Mouse (Mus musculus) midbrain, embryonic 11.5 days (tissue): Measurements from ENCODE around the gene Itih5. TPM values are rescaled to one million over a fixed set of nuclear protein-coding genes. Genes with fewer than 3 reads are reported as not detected.

Experiments used
- ATAC-seq: fragments of 200-750 bp; cut with Nextera tagmentation; 2 replicates; pipeline ENCODE4 v1.8.0; 2017; ENCODE audit warnings: moderate TSS enrichment, moderate library complexity; ENCODE audit not compliant: low FRiP score
- DNase-seq: peaks from one replicate; pipeline ENCODE4 v3.0.0; 2015; ENCODE audit warnings: low spot score; ENCODE audit errors: missing footprints
- H3K27ac ChIP-seq: fragments of 300-500 bp; sonication (generic); 2 replicates; pipeline ENCODE4 v1.5.1; 2014; ENCODE audit warnings: low read depth, low read length
- H3K27me3 ChIP-seq: fragments of 300-500 bp; sonication (generic); 2 replicates; pipeline ENCODE4 v1.6.1; 2014; ENCODE audit warnings: mild to moderate bottlenecking, low read length, moderate library complexity, mixed read lengths; ENCODE audit not compliant: control insufficient read depth, insufficient read depth
- H3K36me3 ChIP-seq: fragments of 300-500 bp; sonication (generic); 2 replicates; pipeline ENCODE4 v1.6.1; 2014; ENCODE audit warnings: mild to moderate bottlenecking, low read length, moderate library complexity, mixed read lengths; ENCODE audit not compliant: control insufficient read depth, insufficient read depth
- H3K4me1 ChIP-seq: fragments of 300-500 bp; sonication (generic); 2 replicates; pipeline ENCODE4 v1.6.1; 2014; ENCODE audit warnings: low read length; ENCODE audit not compliant: control insufficient read depth, insufficient read depth
- H3K4me2 ChIP-seq: fragments of 300-500 bp; sonication (generic); 2 replicates; pipeline ENCODE4 v1.6.1; 2014; ENCODE audit warnings: mild to moderate bottlenecking, moderate library complexity
- H3K4me3 ChIP-seq: fragments of 300-500 bp; sonication (generic); 2 replicates; pipeline ENCODE4 v1.5.1; 2014; ENCODE audit warnings: low read depth, low read length
- H3K9ac ChIP-seq: fragments of 300-500 bp; sonication (generic); 2 replicates; pipeline ENCODE4 v1.6.1; 2014; ENCODE audit warnings: low read length
- H3K9me3 ChIP-seq: fragments of 300-500 bp; sonication (generic); 2 replicates; pipeline ENCODE4 v1.6.1; 2016; ENCODE audit warnings: low read length; ENCODE audit not compliant: control insufficient read depth
- WGBS: fragments of 180-500 bp; shearing (Covaris S2); extraction: QIAGEN DNeasy Blood & Tissue Kit; methylation state at CpG from one replicate; pipeline ENCODE4 v1.1.7; 2014; 5-methylcytosine and 5-hydroxymethylcytosine counted together
- polyA plus RNA-seq: library from polyadenylated mRNA; unstranded; fragments of >200 nt; fragmentation: Nextera tagmentation; extraction: Ambion mirVana; gene quantifications from 2 replicates; pipeline ENCODE4 v1.2.1, GENCODE M21; 2014

Gene Itih5
- polyA plus RNA-seq, 1 experiment from 2014 or later = 7.4 TPM

DNA sequence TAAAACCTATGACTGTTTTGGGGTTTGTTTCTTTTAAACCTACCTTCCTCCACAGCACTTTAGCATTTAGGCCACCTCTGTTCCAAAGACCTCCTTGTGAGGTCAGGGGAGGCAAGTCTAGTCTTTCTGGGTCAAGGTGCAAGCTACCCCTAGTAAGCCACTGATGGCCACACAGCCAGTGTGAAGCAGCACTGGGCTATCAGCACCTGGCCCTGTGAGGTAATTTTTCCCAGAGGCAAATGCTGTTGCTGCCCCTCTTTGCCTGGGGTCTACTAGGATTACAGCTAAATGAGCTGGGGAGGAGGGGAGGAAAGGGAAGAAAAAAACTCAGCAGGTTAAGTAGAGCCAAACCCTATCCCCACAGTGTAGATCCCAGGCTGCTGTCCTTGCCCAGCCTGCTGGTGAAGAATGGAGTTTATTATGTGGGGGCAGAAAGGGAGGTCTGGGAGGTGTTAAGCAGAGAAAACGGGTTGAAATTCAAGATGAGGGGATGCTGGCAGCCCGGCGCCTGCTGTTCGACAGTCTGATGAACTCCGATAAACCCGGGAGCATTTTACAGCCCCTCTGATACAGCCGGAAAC, 110.6 kb downstream of the Itih5 start:
- 55% methylated on average over 7 of the region's 7 CpGs for WGBS
- Histone ChIP-seq H3K27ac (no peak overlapping the region), H3K4me1 (peaks cover 4% of the 10 kb centered on the region; the same call in 1 of the 2 replicates), H3K9ac (no peak overlapping the region), H3K9me3 (no peaks in the 10 kb centered on the region), H3K27me3 (no peaks in the 10 kb centered on the region), H3K4me3 (no peak overlapping the region), H3K36me3 (no peaks in the 10 kb centered on the region), H3K4me2 (no peak overlapping the region)
- no peak for ATAC-seq
- DNase-seq = no peak

DNA sequence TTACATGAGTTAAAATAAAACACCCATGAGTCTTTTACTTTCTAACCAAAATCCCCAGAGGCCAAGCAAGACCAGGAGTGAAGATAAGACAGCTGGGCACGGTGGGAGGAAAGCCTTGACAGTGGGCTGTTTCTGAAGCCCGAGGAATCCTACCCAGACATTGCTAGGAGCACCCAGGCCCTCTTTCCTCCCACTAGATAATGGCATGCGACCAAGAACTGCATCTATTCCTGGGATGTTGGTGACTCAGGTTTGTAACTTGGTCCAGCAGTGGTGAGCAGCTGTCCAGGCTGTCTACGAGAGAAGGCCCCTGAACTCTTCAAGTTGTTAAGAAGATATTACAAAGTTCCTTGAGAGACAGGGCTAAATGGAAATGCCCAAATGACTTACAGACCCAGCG, 112.5 kb downstream of the Itih5 start:
- DNase-seq = no peak
- no peaks in the 10 kb centered on the region for H3K9me3 ChIP-seq
- no peaks in the 10 kb centered on the region for H3K27me3 ChIP-seq
- ATAC-seq = no peak
- H3K4me3 ChIP-seq = no peak overlapping the region
- H3K9ac ChIP-seq = no peak overlapping the region
- peaks cover 4% of the 10 kb centered on the region; the same call in 1 of the 2 replicates for H3K4me1 ChIP-seq
- 80% methylated on average over 5 of the region's 5 CpGs for WGBS
- H3K27ac ChIP-seq = no peak overlapping the region
- H3K36me3 ChIP-seq = no peaks in the 10 kb centered on the region
- no peak overlapping the region for H3K4me2 ChIP-seq

DNA sequence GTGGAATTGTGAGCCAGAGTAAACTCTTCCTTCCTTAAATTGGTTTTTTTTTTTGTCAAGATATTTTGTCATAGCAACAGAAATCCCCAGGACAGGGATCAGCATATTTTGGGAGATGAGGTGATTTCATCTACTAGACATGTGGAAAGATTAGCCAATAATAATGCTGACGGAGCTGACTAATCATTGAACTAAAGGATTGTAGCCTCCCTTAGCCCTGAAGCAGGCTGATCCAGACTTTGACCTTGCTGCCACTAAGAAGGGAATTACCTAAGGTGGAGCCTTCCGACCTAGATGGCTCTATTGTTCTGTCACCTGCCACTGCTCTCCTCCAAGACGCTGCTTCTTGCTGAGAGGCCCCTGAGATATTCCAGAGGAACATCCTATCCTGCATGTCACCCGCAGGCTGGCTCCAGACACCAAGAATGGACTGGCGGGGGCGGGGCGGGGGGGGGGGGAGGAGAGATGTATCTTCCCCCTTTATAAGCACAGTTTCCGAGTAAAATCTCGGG, 119.3 kb downstream of the Itih5 start:
- no peak for ATAC-seq
- no peak for DNase-seq

GRCm38 (mm10) chr2:10273541-10274050, 120.2 kb downstream of the Itih5 start:
- no peak for ATAC-seq
- DNase-seq = no peak

More for the DNA sequence above, 119.3 kb downstream of the Itih5 start:
- H3K9me3 ChIP-seq = no peaks in the 10 kb centered on the region
- H3K4me2 ChIP-seq = no peak overlapping the region
- no peak overlapping the region for H3K4me3 ChIP-seq
- H3K9ac ChIP-seq = no peak overlapping the region
- no peak overlapping the region for H3K27ac ChIP-seq
- no peaks in the 10 kb centered on the region for H3K27me3 ChIP-seq
- 59% methylated on average over 6 of the region's 9 CpGs for WGBS
- H3K4me1 ChIP-seq = 0 out of 2 replicates have a peak, but pooled peaks cover 4% of the 10 kb centered on the region
- no peaks in the 10 kb centered on the region for H3K36me3 ChIP-seq

DNA sequence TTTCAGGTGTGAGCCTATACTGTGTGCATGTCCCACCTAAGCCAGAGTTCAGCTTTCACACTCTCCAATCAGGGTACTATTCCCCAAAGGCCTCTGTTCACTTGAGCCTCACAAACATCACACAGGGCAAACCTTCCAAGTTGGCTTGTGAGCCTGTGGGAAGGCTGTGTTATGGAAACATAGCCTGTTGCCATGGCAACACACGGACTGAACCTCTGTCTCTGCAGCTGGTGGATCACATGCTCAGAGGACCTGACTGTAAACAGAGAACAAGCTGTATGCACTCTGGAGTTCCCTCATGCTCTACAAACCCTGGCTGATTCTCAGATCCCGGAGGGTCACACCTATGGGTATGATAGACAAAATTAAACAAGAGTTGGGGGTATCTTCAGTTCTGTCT, 122.8 kb downstream of the Itih5 start:
- Histone ChIP-seq H3K27me3 (peaks cover 6% of the 10 kb centered on the region), H3K36me3 (no peaks in the 10 kb centered on the region), H3K9me3 (no peaks in the 10 kb centered on the region), H3K9ac (no peak overlapping the region), H3K4me3 (no peak overlapping the region), H3K27ac (no peak overlapping the region), H3K4me1 (0 out of 2 replicates have a peak, but pooled peaks cover 4% of the 10 kb centered on the region), H3K4me2 (no peak overlapping the region)
- 50% methylated on average over 2 of the region's 2 CpGs for WGBS
- DNase-seq = no peak
- peak; percentile 77; the same call in 1 of the 2 replicates for ATAC-seq

More at GRCm38 (mm10) chr2:10273541-10274050, 120.2 kb downstream of the Itih5 start:
- H3K9ac ChIP-seq = no peak overlapping the region
- H3K27ac ChIP-seq = no peak overlapping the region
- WGBS = 89% methylated on average over 3 of the region's 3 CpGs
- no peak overlapping the region for H3K4me2 ChIP-seq
- no peaks in the 10 kb centered on the region for H3K27me3 ChIP-seq
- no peaks in the 10 kb centered on the region for H3K36me3 ChIP-seq
- no peaks in the 10 kb centered on the region for H3K9me3 ChIP-seq
- H3K4me1 ChIP-seq = 0 out of 2 replicates have a peak, but pooled peaks cover 4% of the 10 kb centered on the region
- no peak overlapping the region for H3K4me3 ChIP-seq

DNA sequence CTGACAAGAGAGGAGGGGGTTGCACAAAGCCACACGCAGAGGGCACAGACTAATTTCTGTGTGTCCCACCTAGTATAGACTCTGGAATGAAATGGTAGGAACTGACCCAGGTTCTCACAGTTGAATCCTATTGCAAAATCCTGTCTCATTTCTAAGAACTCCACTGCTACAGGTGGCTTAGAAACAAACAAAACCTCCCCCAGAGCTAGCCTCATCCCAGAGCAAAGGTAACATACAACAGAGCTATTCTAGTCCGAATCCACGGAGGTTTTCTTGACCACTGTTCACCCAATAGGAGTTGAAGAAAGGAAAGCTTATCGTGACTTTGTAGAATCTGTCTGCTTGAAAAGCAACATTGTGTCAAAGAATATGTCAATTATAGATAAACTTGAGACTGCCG, 130.3 kb downstream of the Itih5 start:
- Histone ChIP-seq H3K27me3 (peaks cover 44% of the 10 kb centered on the region), H3K36me3 (no peaks in the 10 kb centered on the region), H3K27ac (no peak overlapping the region), H3K9ac (no peak overlapping the region), H3K4me2 (no peak overlapping the region), H3K4me1 (peaks cover 6% of the 10 kb centered on the region), H3K4me3 (no peak overlapping the region), H3K9me3 (no peaks in the 10 kb centered on the region)
- ATAC-seq (no peak), DNase-seq (no peak)
- 21% methylated on average over 5 of the region's 5 CpGs for WGBS

GRCm38 (mm10) chr2:10284636-10285270, 131.4 kb downstream of the Itih5 start:
- ATAC-seq = peak; percentile 82
- 2% methylated on average over 10 of the region's 10 CpGs for WGBS
- peak; percentile 92 for DNase-seq
- Histone ChIP-seq H3K36me3 (no peaks in the 10 kb centered on the region), H3K9me3 (no peaks in the 10 kb centered on the region), H3K27me3 (peaks cover 41% of the 10 kb centered on the region), H3K27ac (no peak overlapping the region), H3K4me2 (no peak overlapping the region), H3K4me3 (no peak overlapping the region), H3K9ac (no peak overlapping the region), H3K4me1 (peaks cover 6% of the 10 kb centered on the region)

DNA sequence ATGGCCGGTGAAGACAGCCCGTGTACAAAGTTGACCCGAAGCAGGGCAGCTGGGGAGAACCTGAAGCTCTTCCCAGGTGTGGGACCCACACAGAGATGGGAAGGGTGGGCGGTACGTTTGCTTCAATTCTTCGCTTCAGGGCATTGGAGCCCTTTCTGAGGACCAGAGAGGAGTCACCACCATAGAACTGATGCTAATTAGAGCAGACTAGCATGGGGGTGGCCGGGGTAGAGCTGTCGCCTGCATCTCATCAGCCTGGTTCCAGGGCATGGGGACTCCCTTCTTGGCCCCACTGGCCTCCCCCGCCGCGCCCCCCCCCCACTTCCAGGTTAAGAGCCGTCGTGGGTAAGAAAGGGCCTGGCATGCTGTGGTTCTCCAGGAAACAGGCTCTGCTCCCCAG, 132.6 kb downstream of the Itih5 start:
- no peak overlapping the region for H3K4me2 ChIP-seq
- H3K27me3 ChIP-seq = peaks cover 38% of the 10 kb centered on the region
- no peak overlapping the region for H3K27ac ChIP-seq
- 15% methylated on average over 13 of the region's 13 CpGs for WGBS
- no peak for DNase-seq
- H3K9ac ChIP-seq = no peak overlapping the region
- peaks cover 6% of the 10 kb centered on the region for H3K4me1 ChIP-seq
- no peaks in the 10 kb centered on the region for H3K9me3 ChIP-seq
- ATAC-seq = no peak
- no peaks in the 10 kb centered on the region for H3K36me3 ChIP-seq
- H3K4me3 ChIP-seq = no peak overlapping the region
